Mouse (Mus musculus) forebrain, embryonic 15.5 days (tissue): ENCODE results near the gene Cxcl14. TPM values are rescaled to one million over a fixed set of nuclear protein-coding genes. Genes with fewer than 3 reads are reported as not detected.
A peak's percentile ranks its signal among the peaks of the same experiment; 100 is the strongest.

Experiments used
- ATAC-seq: fragments of 200-750 bp; cut with Nextera tagmentation; replicated peaks from 2 replicates; pipeline ENCODE4 v1.8.0; 2017; ENCODE audit warnings: mild to moderate bottlenecking, moderate TSS enrichment, moderate library complexity
- H3K27ac ChIP-seq: fragments of 300-500 bp; sonication (generic); replicated peaks from 2 replicates; pipeline ENCODE4 v1.5.1; 2015; ENCODE audit warnings: mild to moderate bottlenecking, inconsistent platforms
- H3K27me3 ChIP-seq: fragments of 300-500 bp; sonication (generic); 2 replicates; pipeline ENCODE4 v1.6.1; 2015; ENCODE audit warnings: inconsistent platforms
- H3K36me3 ChIP-seq: fragments of 300-500 bp; sonication (generic); 2 replicates; pipeline ENCODE4 v1.6.1; 2015; ENCODE audit warnings: mild to moderate bottlenecking, inconsistent platforms
- H3K4me1 ChIP-seq: fragments of 300-500 bp; sonication (generic); 2 replicates; pipeline ENCODE4 v1.6.1; 2015; ENCODE audit warnings: inconsistent platforms
- H3K4me2 ChIP-seq: fragments of 300-500 bp; sonication (generic); replicated peaks from 2 replicates; pipeline ENCODE4 v1.6.1; 2015; ENCODE audit warnings: mild to moderate bottlenecking, inconsistent platforms
- H3K4me3 ChIP-seq: fragments of 300-500 bp; sonication (generic); 2 replicates; pipeline ENCODE4 v1.5.1; 2015; ENCODE audit warnings: mild to moderate bottlenecking, inconsistent platforms
- H3K9ac ChIP-seq: fragments of 300-500 bp; sonication (generic); replicated peaks from 2 replicates; pipeline ENCODE4 v1.6.1; 2015; ENCODE audit warnings: mild to moderate bottlenecking, inconsistent platforms
- H3K9me3 ChIP-seq: fragments of 300-500 bp; sonication (generic); 2 replicates; pipeline ENCODE4 v1.6.1; 2016; ENCODE audit warnings: inconsistent platforms
- WGBS: fragments of 180-500 bp; shearing (Covaris S2); methylation state at CpG from one replicate; pipeline ENCODE4 v1.1.7; 2015; ENCODE audit warnings: mixed read lengths; 5-methylcytosine and 5-hydroxymethylcytosine counted together
- polyA plus RNA-seq: library from polyadenylated mRNA; unstranded; fragments of >200 nt; fragmentation: Nextera tagmentation; extraction: Ambion mirVana; gene quantifications from 2 replicates; pipeline ENCODE4 v1.2.1, GENCODE M21; 2015

The Cxcl14 gene
- polyA plus RNA-seq, 1 experiment from 2014 or later = 14.2 TPM

GRCm38 (mm10) chr13:56329165-56329564, 32.8 kb upstream of the Cxcl14 start:
- no peak for ATAC-seq
- Histone ChIP-seq H3K4me1 (peaks cover 10% of the 10 kb centered on the region; the same call in 1 of the 2 replicates), H3K27me3 (no peaks in the 10 kb centered on the region), H3K9ac (no peak overlapping the region), H3K27ac (no peak overlapping the region), H3K9me3 (no peaks in the 10 kb centered on the region), H3K4me2 (no peak overlapping the region), H3K36me3 (no peaks in the 10 kb centered on the region), H3K4me3 (no peak overlapping the region)
- 88% methylated on average over 6 of the region's 6 CpGs for WGBS

GRCm38 (mm10) chr13:56327779-56328178, 31.4 kb upstream of the Cxcl14 start:
- no peak for ATAC-seq
- no peaks in the 10 kb centered on the region for H3K27me3 ChIP-seq
- no peak overlapping the region for H3K4me3 ChIP-seq
- H3K4me2 ChIP-seq = no peak overlapping the region
- H3K27ac ChIP-seq = no peak overlapping the region
- H3K9ac ChIP-seq = no peak overlapping the region
- H3K4me1 ChIP-seq = peaks cover 10% of the 10 kb centered on the region; the same call in 1 of the 2 replicates
- no peaks in the 10 kb centered on the region for H3K9me3 ChIP-seq
- WGBS = 39% methylated on average over 6 of the region's 6 CpGs
- H3K36me3 ChIP-seq = no peaks in the 10 kb centered on the region

GRCm38 (mm10) chr13:56321635-56322034, 25.3 kb upstream of the Cxcl14 start:
- ATAC-seq = no peak
- no peak overlapping the region for H3K4me3 ChIP-seq
- H3K4me2 ChIP-seq = no peak overlapping the region
- H3K9ac ChIP-seq = no peak overlapping the region
- WGBS = 64% methylated on average over 7 of the region's 7 CpGs
- H3K27ac ChIP-seq = no peak overlapping the region
- no peaks in the 10 kb centered on the region for H3K27me3 ChIP-seq
- H3K9me3 ChIP-seq = no peaks in the 10 kb centered on the region
- H3K4me1 ChIP-seq = no peaks in the 10 kb centered on the region
- no peaks in the 10 kb centered on the region for H3K36me3 ChIP-seq

- no peak for ATAC-seq
- no peaks in the 10 kb centered on the region for H3K9me3 ChIP-seq
- H3K9ac ChIP-seq = no peak overlapping the region
- H3K36me3 ChIP-seq = no peaks in the 10 kb centered on the region
- H3K4me3 ChIP-seq = no peak overlapping the region
- no peak overlapping the region for H3K27ac ChIP-seq
- H3K4me1 ChIP-seq = peaks cover 5% of the 10 kb centered on the region; the same call in 1 of the 2 replicates
- 64% methylated on average over 4 of the region's 4 CpGs for WGBS
- H3K4me2 ChIP-seq = no peak overlapping the region
- H3K27me3 ChIP-seq = no peaks in the 10 kb centered on the region
Measured at GRCm38 (mm10) chr13:56316930-56317329, 20.6 kb upstream of the Cxcl14 start.

GRCm38 (mm10) chr13:56315201-56315600, 18.9 kb upstream of the Cxcl14 start:
- peaks cover 5% of the 10 kb centered on the region; the same call in 1 of the 2 replicates for H3K4me1 ChIP-seq
- H3K27me3 ChIP-seq = no peaks in the 10 kb centered on the region
- ATAC-seq = no peak
- H3K9me3 ChIP-seq = no peaks in the 10 kb centered on the region
- H3K4me2 ChIP-seq = no peak overlapping the region
- WGBS = 13% methylated on average over 3 of the region's 3 CpGs
- no peak overlapping the region for H3K9ac ChIP-seq
- H3K27ac ChIP-seq = no peak overlapping the region
- H3K36me3 ChIP-seq = no peaks in the 10 kb centered on the region
- no peak overlapping the region for H3K4me3 ChIP-seq

GRCm38 (mm10) chr13:56305058-56305457, 8.7 kb upstream of the Cxcl14 start:
- H3K4me3 ChIP-seq = no peak overlapping the region
- no peak for ATAC-seq
- H3K27ac ChIP-seq = no peak overlapping the region
- H3K9me3 ChIP-seq = no peaks in the 10 kb centered on the region
- 67% methylated on average over 12 of the region's 12 CpGs for WGBS
- no peak overlapping the region for H3K4me2 ChIP-seq
- H3K27me3 ChIP-seq = no peaks in the 10 kb centered on the region
- H3K9ac ChIP-seq = no peak overlapping the region
- 0 out of 2 replicates have a peak, but pooled peaks cover 2% of the 10 kb centered on the region for H3K4me1 ChIP-seq
- H3K36me3 ChIP-seq = no peaks in the 10 kb centered on the region

GRCm38 (mm10) chr13:56304453-56304852, 8.1 kb upstream of the Cxcl14 start:
- Histone ChIP-seq H3K4me2 (no peak overlapping the region), H3K27ac (no peak overlapping the region), H3K9ac (no peak overlapping the region), H3K36me3 (no peaks in the 10 kb centered on the region), H3K4me3 (no peak overlapping the region), H3K27me3 (no peaks in the 10 kb centered on the region), H3K9me3 (no peaks in the 10 kb centered on the region), H3K4me1 (0 out of 2 replicates have a peak, but pooled peaks cover 2% of the 10 kb centered on the region)
- no peak for ATAC-seq
- 63% methylated on average over 4 of the region's 4 CpGs for WGBS

GRCm38 (mm10) chr13:56299336-56299735, 3.0 kb upstream of the Cxcl14 start:
- Histone ChIP-seq H3K9me3 (no peaks in the 10 kb centered on the region), H3K27ac (no peak overlapping the region), H3K4me2 (no peak overlapping the region), H3K27me3 (peaks cover 34% of the 10 kb centered on the region), H3K36me3 (no peaks in the 10 kb centered on the region), H3K4me1 (peaks cover 21% of the 10 kb centered on the region), H3K4me3 (no peak overlapping the region), H3K9ac (no peak overlapping the region)
- WGBS = 95% methylated on average over 11 of the region's 11 CpGs
- ATAC-seq = no peak

- H3K4me3 ChIP-seq = peak overlapping the region; percentile 42
- H3K27ac ChIP-seq = no peak overlapping the region
- no peak overlapping the region for H3K9ac ChIP-seq
- peak overlapping the region; percentile 74 for H3K4me2 ChIP-seq
- 6% methylated on average over 8 of the region's 8 CpGs for WGBS
- H3K4me1 ChIP-seq = peaks cover 21% of the 10 kb centered on the region
- H3K27me3 ChIP-seq = peaks cover 48% of the 10 kb centered on the region
- H3K36me3 ChIP-seq = no peaks in the 10 kb centered on the region
- no peaks in the 10 kb centered on the region for H3K9me3 ChIP-seq
- no peak for ATAC-seq
Measured at GRCm38 (mm10) chr13:56296659-56297020, 289 bp upstream of the Cxcl14 start.

- peaks cover 48% of the 10 kb centered on the region for H3K27me3 ChIP-seq
- no peaks in the 10 kb centered on the region for H3K36me3 ChIP-seq
- no peaks in the 10 kb centered on the region for H3K9me3 ChIP-seq
- H3K4me1 ChIP-seq = peaks cover 21% of the 10 kb centered on the region
- peak overlapping the region; percentile 29; the same call in 1 of the 2 replicates for H3K9ac ChIP-seq
- H3K4me3 ChIP-seq = peak overlapping the region; percentile 42
- no peak overlapping the region for H3K27ac ChIP-seq
- ATAC-seq = no peak
- peak overlapping the region; percentile 74 for H3K4me2 ChIP-seq
- WGBS = 5% methylated on average over 13 of the region's 13 CpGs
Measured at GRCm38 (mm10) chr13:56295586-56295942, 787 bp downstream of the Cxcl14 start.

- no peaks in the 10 kb centered on the region for H3K9me3 ChIP-seq
Measured at GRCm38 (mm10) chr13:56294908-56295307, 1.4 kb downstream of the Cxcl14 start.

GRCm38 (mm10) chr13:56289998-56290397, 6.4 kb downstream of the Cxcl14 start:
- no peak overlapping the region for H3K9ac ChIP-seq
- peaks cover 12% of the 10 kb centered on the region for H3K4me1 ChIP-seq
- no peaks in the 10 kb centered on the region for H3K36me3 ChIP-seq
- no peak for ATAC-seq
- no peak overlapping the region for H3K4me3 ChIP-seq
- H3K27me3 ChIP-seq = peaks cover 20% of the 10 kb centered on the region
- WGBS = 75% methylated on average over 6 of the region's 6 CpGs
- H3K9me3 ChIP-seq = no peaks in the 10 kb centered on the region
- no peak overlapping the region for H3K27ac ChIP-seq
- H3K4me2 ChIP-seq = no peak overlapping the region

More at GRCm38 (mm10) chr13:56294908-56295307, 1.4 kb downstream of the Cxcl14 start:
- Histone ChIP-seq H3K27me3 (peaks cover 48% of the 10 kb centered on the region), H3K4me2 (peak overlapping the region; percentile 74; the same call in 1 of the 2 replicates), H3K27ac (no peak overlapping the region), H3K4me3 (peak overlapping the region; percentile 42; the same call in 1 of the 2 replicates), H3K4me1 (peaks cover 21% of the 10 kb centered on the region), H3K36me3 (no peaks in the 10 kb centered on the region), H3K9ac (no peak overlapping the region)
- no peak for ATAC-seq
- 5% methylated on average over 10 of the region's 10 CpGs for WGBS

GRCm38 (mm10) chr13:56289261-56289660, 7.1 kb downstream of the Cxcl14 start:
- no peak overlapping the region for H3K27ac ChIP-seq
- no peak for ATAC-seq
- H3K4me3 ChIP-seq = no peak overlapping the region
- H3K9me3 ChIP-seq = no peaks in the 10 kb centered on the region
- H3K9ac ChIP-seq = no peak overlapping the region
- no peaks in the 10 kb centered on the region for H3K36me3 ChIP-seq
- peaks cover 10% of the 10 kb centered on the region for H3K4me1 ChIP-seq
- no peak overlapping the region for H3K4me2 ChIP-seq
- 62% methylated on average over 11 of the region's 11 CpGs for WGBS
- H3K27me3 ChIP-seq = peaks cover 13% of the 10 kb centered on the region
